Mouse (Mus musculus): ENCODE measurements at regions not wholly inside any gene's neighbourhood (a gene's known extent, or its start where the extent isn't known, plus 50 kb on each side); places are given as distances from the start of the nearest gene placed in this dataset.

DNA sequence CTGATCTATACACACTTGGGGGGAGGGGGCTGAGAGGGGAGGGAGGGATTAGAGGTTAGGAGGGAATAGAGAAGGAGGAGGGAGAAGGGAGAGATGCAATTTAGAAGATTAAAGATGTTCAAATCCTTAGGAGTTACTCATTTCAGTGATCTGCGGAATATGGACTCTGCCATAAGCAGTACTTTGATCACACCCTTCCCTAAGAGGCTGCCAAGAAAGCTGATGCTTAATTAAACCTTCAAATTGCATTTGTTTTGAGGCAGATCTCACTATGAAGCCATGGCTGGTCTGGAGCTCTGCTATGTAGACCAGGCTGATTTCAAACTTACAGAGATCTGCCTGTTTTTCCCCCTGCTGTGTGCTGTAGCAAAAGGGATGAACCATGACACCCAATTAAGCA, 338.2 kb upstream of the Adamts9 start:
- no peaks in the 10 kb centered on the region for H3K9me3 ChIP-seq
- WGBS: 65% methylated on average over 1 of the region's 1 CpGs
- no peaks in the 10 kb centered on the region for H3K27me3 ChIP-seq
- no peak for ATAC-seq (replicated peaks)
- H3K9ac ChIP-seq (replicated peaks): no peak overlapping the region
- no peak overlapping the region for H3K4me3 ChIP-seq
- no peak overlapping the region for H3K27ac ChIP-seq (replicated peaks)
- H3K4me2 ChIP-seq (replicated peaks): no peak overlapping the region
- H3K36me3 ChIP-seq: no peaks in the 10 kb centered on the region
- H3K4me1 ChIP-seq: no peaks in the 10 kb centered on the region

DNA sequence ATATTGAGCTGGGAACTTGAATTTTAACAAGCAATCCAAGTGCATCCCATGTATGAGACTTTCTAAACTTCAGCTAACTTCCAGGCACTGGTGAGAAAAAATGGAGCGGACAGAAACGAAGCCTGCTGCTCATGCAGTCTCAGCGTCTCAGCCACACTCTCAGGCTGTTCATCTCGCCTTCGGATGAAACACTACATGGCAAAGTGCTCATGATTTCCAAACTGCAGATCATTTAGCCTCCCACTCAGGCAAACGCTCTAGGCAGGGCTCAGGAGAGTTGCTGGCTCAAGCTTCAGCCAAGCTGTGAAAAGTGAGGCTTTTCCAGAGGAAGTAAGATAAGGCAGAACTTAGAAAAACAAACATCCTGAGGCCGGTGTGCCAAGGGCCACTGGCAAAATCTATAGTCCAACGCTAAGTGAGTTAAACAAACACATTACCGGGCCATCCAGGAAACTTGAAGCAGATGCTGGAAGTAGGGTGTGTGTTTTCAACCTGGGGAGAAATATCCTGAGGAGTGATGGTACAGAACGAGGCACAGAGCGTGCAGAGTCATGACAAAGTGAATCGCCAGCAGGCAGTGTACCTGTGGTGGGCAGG, 330.7 kb upstream of the Adamts9 start:
- WGBS: 89% methylated on average over 12 of the region's 12 CpGs
- Histone ChIP-seq H3K9me3 (no peaks in the 10 kb centered on the region), H3K9ac (replicated peaks) (no peak overlapping the region), H3K27ac (replicated peaks) (no peak overlapping the region), H3K4me2 (replicated peaks) (no peak overlapping the region), H3K4me1 (no peaks in the 10 kb centered on the region), H3K4me3 (no peak overlapping the region), H3K36me3 (no peaks in the 10 kb centered on the region), H3K27me3 (no peaks in the 10 kb centered on the region)
- ATAC-seq (replicated peaks): no peak

DNA sequence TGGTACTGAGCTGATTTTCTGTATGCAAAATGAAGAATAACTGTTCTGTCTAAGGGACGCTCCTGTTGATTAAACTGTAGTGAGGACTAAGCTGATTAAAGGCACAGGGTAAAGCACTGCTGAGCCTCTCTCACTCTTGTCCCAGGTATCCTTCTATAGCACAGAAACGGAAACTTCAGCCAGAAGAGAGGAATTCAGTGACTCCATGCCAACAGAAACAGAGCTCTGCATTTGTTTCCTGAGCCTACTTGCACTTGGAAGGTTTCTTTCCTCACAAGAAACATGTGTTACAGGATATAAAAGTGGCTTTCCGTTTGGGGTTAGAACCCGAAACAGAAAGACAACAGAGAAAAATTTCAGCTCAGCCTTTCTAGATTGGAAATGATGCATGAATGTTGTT, 328.9 kb upstream of the Adamts9 start:
- no peaks in the 10 kb centered on the region for H3K4me1 ChIP-seq
- H3K4me2 ChIP-seq (replicated peaks): no peak overlapping the region
- H3K4me3 ChIP-seq: no peak overlapping the region
- no peaks in the 10 kb centered on the region for H3K36me3 ChIP-seq
- 76% methylated on average over 4 of the region's 4 CpGs for WGBS
- H3K27ac ChIP-seq (replicated peaks): no peak overlapping the region
- H3K9me3 ChIP-seq: no peaks in the 10 kb centered on the region
- ATAC-seq (replicated peaks): no peak
- H3K27me3 ChIP-seq: no peaks in the 10 kb centered on the region
- H3K9ac ChIP-seq (replicated peaks): no peak overlapping the region

DNA sequence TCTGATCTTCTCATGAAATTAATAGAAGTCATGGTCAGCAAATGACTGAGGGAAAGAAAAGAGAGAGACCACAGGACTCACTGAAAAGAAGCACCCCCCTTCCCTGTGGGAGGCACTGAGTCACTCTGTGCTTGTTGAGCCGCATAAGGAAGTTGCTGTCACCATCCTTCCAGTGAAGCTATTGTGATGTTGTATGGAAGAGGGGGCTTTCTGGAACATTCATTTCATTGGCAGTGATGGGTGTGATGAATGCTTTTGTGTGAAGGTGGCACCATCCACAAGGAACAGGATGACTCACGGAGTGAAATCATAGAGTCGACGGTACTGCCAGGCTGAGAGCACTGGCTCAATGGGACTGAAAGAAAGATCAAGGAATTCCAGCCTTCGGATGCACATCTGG, 323.5 kb upstream of the Adamts9 start:
- no peaks in the 10 kb centered on the region for H3K36me3 ChIP-seq
- WGBS: 76% methylated on average over 5 of the region's 5 CpGs
- no peak overlapping the region for H3K4me3 ChIP-seq
- H3K27ac ChIP-seq (replicated peaks): no peak overlapping the region
- ATAC-seq (replicated peaks): no peak
- H3K27me3 ChIP-seq: no peaks in the 10 kb centered on the region
- no peaks in the 10 kb centered on the region for H3K9me3 ChIP-seq
- no peak overlapping the region for H3K4me2 ChIP-seq (replicated peaks)
- no peak overlapping the region for H3K9ac ChIP-seq (replicated peaks)
- H3K4me1 ChIP-seq: no peaks in the 10 kb centered on the region

DNA sequence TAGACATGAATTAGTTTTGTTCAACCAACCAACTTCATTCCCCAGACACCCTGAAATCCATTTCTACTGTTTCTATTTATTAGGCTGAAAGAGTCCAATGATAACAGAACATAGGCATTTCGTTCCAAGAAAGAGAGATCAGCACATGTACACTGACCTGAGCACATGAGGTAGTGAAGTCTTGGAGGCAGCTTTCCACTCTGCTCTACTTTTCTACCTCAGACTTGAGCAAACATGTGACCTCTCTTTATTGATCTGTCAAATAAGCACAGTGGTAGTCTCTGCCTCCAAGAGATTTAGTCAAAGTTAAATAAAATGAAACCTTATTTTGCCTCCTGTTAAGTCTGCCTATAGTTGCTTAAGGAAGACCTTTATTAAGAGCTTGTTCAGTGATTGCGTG, 321.9 kb upstream of the Adamts9 start:
- Histone ChIP-seq H3K9me3 (no peaks in the 10 kb centered on the region), H3K36me3 (no peaks in the 10 kb centered on the region), H3K27ac (replicated peaks) (no peak overlapping the region), H3K4me1 (no peaks in the 10 kb centered on the region), H3K27me3 (no peaks in the 10 kb centered on the region), H3K4me3 (no peak overlapping the region), H3K9ac (replicated peaks) (no peak overlapping the region), H3K4me2 (replicated peaks) (no peak overlapping the region)
- 91% methylated on average over 2 of the region's 2 CpGs for WGBS
- no peak for ATAC-seq (replicated peaks)

DNA sequence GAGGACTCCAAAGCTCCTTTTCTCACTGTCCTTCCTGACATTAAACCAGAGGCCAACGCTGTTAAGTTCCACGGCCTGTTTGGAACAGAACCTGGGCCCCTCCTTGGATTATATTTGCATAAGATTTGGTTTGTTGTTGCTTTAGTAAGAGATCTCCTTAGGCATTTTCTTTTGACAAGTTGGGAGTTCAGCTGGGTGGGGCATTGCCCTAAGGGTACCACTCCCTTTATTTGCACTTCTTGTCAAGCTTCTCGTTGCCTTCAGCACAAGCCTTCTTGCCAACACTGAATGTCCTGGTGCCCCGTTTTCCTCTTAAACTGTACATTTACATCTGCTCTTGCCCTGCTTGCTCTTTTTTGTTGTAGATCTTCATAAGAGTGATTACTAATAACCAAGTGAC, 317.5 kb upstream of the Adamts9 start:
- 87% methylated on average over 4 of the region's 4 CpGs for WGBS
- no peaks in the 10 kb centered on the region for H3K4me1 ChIP-seq
- no peak overlapping the region for H3K27ac ChIP-seq (replicated peaks)
- H3K4me3 ChIP-seq: no peak overlapping the region
- no peaks in the 10 kb centered on the region for H3K36me3 ChIP-seq
- H3K27me3 ChIP-seq: no peaks in the 10 kb centered on the region
- ATAC-seq (replicated peaks): no peak
- no peaks in the 10 kb centered on the region for H3K9me3 ChIP-seq
- H3K9ac ChIP-seq (replicated peaks): no peak overlapping the region
- no peak overlapping the region for H3K4me2 ChIP-seq (replicated peaks)

DNA sequence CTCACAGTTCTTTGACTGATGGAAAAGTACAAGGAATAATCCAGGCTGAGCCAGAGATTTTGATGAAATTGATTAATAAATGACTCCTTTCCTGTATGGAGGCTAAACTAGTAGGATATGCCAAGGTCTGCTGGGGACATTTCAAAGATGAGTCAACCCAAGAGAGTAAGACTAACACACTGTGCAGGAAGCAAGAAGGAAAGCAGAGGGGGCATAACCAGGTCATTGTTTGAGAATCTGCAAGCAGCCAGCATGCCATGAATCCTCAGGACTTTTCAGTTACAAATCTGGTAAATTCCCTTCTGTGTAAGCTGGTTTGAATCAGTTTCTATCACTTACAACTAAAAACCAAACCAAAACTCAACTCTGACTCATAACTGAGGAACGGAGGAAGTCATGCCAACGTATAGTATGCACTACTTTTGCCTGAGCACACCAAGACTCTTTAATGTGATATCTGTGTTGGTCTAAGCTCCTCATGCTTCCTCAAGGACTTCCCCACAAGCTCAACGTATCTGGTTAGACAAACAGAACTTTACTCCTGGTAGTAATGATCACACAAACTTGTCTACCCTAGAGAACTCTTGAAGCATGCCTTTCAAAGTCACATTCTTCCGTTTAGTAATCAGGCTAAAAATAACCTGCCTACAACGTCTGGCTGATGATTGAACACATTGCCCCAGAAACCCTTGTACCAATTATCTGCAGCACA, 314.0 kb upstream of the Adamts9 start:
- 82% methylated on average over 5 of the region's 5 CpGs for WGBS
- H3K9ac ChIP-seq (replicated peaks): no peak overlapping the region

DNA sequence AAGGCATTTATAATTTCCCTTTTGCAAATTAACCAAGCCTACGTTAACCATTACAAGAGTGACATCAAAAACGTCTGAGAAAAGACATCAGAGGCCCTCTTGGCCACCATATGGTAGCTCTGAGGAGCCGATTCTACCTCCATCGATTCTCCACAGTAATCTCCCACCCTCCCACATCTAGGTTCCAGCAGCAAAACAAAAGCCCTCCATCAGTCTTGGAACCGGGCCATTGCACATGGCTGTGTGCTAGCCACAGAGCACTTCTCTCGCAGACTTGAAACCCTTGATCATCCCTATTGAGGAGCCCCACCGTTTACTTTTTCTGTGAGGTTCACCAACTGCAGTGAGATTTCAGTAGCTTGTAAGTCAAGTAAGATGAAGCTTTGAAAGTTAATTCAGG, 310.5 kb upstream of the Adamts9 start:
- no peak overlapping the region for H3K4me3 ChIP-seq
- WGBS: 46% methylated on average over 7 of the region's 7 CpGs

More for the DNA sequence above, 314.0 kb upstream of the Adamts9 start:
- no peak overlapping the region for H3K4me3 ChIP-seq
- no peaks in the 10 kb centered on the region for H3K9me3 ChIP-seq
- no peak for ATAC-seq (replicated peaks)
- H3K4me1 ChIP-seq: no peaks in the 10 kb centered on the region
- H3K27me3 ChIP-seq: no peaks in the 10 kb centered on the region
- no peak overlapping the region for H3K27ac ChIP-seq (replicated peaks)
- no peak overlapping the region for H3K4me2 ChIP-seq (replicated peaks)
- H3K36me3 ChIP-seq: no peaks in the 10 kb centered on the region

DNA sequence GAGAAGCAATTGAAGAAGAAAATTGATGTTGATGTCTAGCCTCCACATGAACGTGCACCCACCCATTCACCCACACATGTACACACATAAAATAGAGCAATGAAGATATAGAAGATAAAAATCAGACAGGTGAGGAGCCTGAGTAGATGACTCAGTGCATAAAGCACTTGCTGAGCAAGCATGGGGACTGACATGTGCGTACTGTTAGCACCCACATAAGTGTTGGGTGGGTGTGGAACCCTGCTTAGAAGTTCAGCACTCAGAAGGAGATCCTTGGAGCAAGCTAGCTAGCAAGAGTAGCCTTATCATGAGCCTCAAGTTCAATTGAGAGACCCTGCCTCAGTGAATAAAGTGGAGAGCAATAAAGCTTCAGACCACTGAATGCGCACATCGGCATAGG, 305.7 kb upstream of the Adamts9 start:
- H3K36me3 ChIP-seq: no peaks in the 10 kb centered on the region
- ATAC-seq (replicated peaks): no peak

More for the DNA sequence above, 310.5 kb upstream of the Adamts9 start:
- Histone ChIP-seq H3K27me3 (no peaks in the 10 kb centered on the region), H3K9me3 (no peaks in the 10 kb centered on the region), H3K4me1 (no peaks in the 10 kb centered on the region), H3K9ac (replicated peaks) (no peak overlapping the region), H3K4me2 (replicated peaks) (no peak overlapping the region), H3K36me3 (no peaks in the 10 kb centered on the region), H3K27ac (replicated peaks) (no peak overlapping the region)
- no peak for ATAC-seq (replicated peaks)

DNA sequence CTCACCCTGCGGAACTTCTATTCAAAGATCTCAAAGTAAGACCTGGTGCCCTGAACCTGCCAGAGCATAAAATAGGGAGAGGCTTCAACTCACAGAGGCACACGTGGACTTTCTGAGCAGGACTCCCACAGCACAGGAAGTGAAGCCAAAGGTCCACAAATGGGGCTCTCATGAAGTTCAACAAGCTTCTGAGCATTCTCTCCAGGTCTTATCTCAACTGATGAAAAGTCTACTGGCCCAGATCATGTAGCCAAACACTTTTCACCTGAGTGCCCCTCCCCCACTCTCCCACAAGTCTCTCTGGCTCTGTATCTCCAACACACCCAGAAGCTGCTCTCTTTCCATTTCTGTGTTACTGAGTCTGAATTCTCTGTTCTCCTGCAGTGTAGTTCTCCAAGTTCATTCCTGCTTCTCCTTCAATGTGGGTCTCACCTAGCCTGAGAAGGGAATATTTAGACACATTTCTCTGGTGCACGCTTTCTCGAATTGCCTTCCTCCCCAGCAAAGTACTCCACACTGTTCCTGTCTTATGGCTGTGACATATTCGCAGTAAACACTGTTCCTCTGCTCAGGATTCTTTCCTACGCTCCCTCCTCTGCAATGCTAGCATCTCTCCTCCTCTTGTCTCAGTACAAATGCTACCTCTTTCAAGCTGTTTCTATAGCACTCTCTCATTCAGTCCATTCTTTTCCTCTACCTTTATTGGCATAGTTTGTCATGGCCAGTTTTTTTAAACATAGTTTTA, 303.4 kb upstream of the Adamts9 start:
- Histone ChIP-seq H3K9me3 (no peaks in the 10 kb centered on the region), H3K36me3 (no peaks in the 10 kb centered on the region), H3K27ac (replicated peaks) (no peak overlapping the region), H3K4me1 (no peaks in the 10 kb centered on the region), H3K4me3 (no peak overlapping the region), H3K27me3 (no peaks in the 10 kb centered on the region), H3K4me2 (replicated peaks) (no peak overlapping the region), H3K9ac (replicated peaks) (no peak overlapping the region)
- no peak for ATAC-seq (replicated peaks)
- 90% methylated on average over 6 of the region's 6 CpGs for WGBS

More for the DNA sequence above, 305.7 kb upstream of the Adamts9 start:
- H3K4me3 ChIP-seq: no peak overlapping the region
- no peak overlapping the region for H3K27ac ChIP-seq (replicated peaks)
- H3K27me3 ChIP-seq: no peaks in the 10 kb centered on the region
- H3K9me3 ChIP-seq: no peaks in the 10 kb centered on the region
- 96% methylated on average over 4 of the region's 4 CpGs for WGBS
- no peak overlapping the region for H3K4me2 ChIP-seq (replicated peaks)
- no peaks in the 10 kb centered on the region for H3K4me1 ChIP-seq
- no peak overlapping the region for H3K9ac ChIP-seq (replicated peaks)

DNA sequence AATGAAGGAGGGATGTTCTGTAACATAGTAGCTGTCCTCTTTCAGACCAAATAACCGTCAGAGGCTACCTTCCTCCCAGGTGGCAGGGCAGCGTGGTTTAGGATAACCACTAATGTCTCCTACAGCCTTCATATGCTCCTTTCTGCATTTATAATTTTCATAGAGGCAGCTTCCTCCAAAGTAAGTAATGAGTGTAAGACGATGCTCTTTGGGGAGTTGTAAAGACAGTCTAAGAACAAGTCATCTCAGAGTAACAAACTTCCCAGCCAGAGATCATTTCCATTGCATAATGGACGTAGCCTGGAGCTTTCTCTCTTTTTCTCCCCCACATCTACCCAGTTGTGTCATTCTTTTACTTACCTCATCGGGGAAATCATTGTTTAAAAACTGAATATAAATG, 292.3 kb upstream of the Adamts9 start:
- 71% methylated on average over 5 of the region's 5 CpGs for WGBS
- H3K4me3 ChIP-seq: no peak overlapping the region
- peaks cover 6% of the 10 kb centered on the region; the same call in 1 of the 2 replicates for H3K4me1 ChIP-seq
- H3K27ac ChIP-seq (replicated peaks): no peak overlapping the region
- H3K27me3 ChIP-seq: no peaks in the 10 kb centered on the region
- no peak overlapping the region for H3K9ac ChIP-seq (replicated peaks)
- no peak overlapping the region for H3K4me2 ChIP-seq (replicated peaks)
- H3K36me3 ChIP-seq: no peaks in the 10 kb centered on the region
- no peaks in the 10 kb centered on the region for H3K9me3 ChIP-seq
- no peak for ATAC-seq (replicated peaks)

DNA sequence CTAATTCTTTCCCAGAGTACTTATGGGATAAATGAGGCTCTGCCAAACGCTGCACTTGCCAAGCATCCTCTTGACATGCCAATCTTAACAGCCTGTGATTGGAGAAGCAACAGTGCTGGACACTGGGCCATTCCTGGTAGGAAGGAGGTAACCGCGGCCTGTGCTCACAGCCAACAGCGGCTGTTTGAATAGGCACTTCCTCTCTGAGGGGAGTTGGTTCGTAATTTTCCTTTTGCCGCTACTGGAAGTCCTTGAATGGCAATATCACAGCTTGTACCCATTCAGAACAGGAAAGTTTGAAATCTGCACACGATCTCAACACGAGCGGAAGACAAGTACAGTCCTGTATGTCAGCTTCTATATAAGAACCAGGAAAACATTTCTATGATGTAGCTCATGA, 289.3 kb upstream of the Adamts9 start:
- Histone ChIP-seq H3K4me2 (replicated peaks) (no peak overlapping the region), H3K4me3 (no peak overlapping the region), H3K4me1 (peaks cover 6% of the 10 kb centered on the region; the same call in 1 of the 2 replicates), H3K9ac (replicated peaks) (no peak overlapping the region), H3K36me3 (no peaks in the 10 kb centered on the region), H3K27ac (replicated peaks) (no peak overlapping the region), H3K27me3 (no peaks in the 10 kb centered on the region), H3K9me3 (no peaks in the 10 kb centered on the region)
- no peak for ATAC-seq (replicated peaks)
- WGBS: 59% methylated on average over 9 of the region's 9 CpGs
